Mouse (Mus musculus): ENCODE results near the gene Gm8914.
"Not testable (repeated sequence)": the region's sequence is repeated elsewhere in the genome, so short reads cannot be mapped to it uniquely, and the experiment has no call there.

Gene Gm8914

DNA sequence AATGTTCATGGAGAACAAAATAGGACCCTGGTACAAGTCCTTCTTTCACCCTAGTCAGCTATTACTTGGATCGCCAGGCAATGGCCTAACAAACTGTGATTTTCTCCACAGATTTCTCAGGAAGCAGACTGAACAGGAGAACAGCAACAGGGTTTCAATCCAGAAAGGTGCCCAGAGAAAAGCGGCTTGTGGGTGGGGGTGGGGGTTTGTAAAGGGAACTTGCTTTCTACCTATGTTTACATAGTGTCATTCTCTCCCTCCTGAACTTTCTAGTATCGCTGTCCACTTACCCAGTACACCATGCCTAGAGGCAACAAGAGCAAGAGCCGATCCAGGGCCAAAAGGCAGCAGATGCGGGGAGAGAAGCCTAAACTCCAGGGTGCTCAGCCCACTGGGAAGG lies at the start of gene Gm8914:
TSS of gene Gm8914 (plus strand) at position 301 of the 400 bp plus-strand sequence.
- not testable (repeated sequence) for DNase-seq (ENCODE audit: low spot score in 2 of 2)
